Mouse (Mus musculus): ENCODE measurements around the gene Slc38a9.

The Slc38a9 gene

DNA sequence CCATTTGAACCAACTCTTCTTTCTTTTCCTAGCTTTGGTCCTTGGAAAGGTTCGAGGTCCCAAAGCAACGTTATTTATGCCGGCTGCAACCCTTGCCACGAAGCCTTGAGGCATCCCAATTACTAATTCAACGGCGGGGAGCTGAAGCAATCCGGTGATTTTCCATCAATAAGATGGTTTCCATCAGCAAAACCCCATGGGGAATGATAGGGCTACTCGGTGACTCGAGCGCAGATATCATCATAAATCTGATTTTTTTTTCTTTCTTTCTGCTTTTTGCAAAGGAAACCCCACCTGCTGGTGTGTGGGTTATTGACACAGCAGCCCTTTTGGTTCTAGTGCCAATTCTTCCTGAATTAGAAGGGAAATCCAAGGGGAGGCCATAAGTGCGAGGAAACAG lies 111.7 kb downstream of the Slc38a9 start:
- DNase-seq: no peak

GRCm38 (mm10) chr13:112772861-112773260 lies 112.3 kb downstream of the Slc38a9 start:
- DNase-seq: no peak

GRCm38 (mm10) chr13:112773991-112774675 lies 113.6 kb downstream of the Slc38a9 start:
- DNase-seq: no peak

DNA sequence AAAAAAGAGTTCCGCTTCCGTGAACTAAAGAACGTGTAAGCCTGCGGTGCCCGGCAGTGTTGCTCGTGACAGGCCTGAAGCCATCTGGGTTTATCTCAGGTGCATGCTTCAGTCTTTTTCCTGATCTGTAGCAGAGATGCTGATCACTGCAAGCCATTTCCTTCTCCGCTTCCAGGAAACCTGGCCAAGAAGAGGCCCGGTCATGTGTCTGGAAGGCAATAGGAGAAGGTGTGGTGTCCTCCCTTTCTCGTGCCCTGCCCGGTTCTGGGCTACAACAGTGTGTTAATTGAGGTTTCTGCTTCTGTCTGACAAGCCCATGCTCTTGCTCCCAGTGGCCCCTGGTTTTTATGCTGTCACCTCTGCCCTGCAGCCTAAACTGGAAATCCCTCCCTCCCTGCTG lies 115.3 kb downstream of the Slc38a9 start:
- DNase-seq: no peak

GRCm38 (mm10) chr13:112778407-112778806 lies 117.9 kb downstream of the Slc38a9 start:
- no peak for DNase-seq

DNA sequence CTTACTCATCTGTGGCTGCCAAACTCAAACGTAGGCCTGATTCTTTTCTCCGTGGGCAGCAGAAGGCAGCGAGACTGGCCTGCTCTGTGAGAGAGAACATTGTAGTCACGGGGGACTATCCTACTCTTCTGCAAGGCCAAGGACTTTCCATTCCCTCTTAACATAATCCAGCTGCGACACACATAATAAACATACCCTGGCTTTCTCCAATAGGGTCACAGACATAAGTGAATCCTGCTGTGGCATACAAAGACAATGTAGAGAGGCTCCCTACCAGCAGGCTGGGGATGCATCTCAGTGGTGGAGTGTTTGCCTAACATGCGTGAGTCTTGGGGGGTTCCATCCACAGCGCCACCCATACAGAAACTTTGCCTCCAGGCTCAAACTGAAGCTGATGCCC lies 124.8 kb downstream of the Slc38a9 start:
- no peak for DNase-seq

DNA sequence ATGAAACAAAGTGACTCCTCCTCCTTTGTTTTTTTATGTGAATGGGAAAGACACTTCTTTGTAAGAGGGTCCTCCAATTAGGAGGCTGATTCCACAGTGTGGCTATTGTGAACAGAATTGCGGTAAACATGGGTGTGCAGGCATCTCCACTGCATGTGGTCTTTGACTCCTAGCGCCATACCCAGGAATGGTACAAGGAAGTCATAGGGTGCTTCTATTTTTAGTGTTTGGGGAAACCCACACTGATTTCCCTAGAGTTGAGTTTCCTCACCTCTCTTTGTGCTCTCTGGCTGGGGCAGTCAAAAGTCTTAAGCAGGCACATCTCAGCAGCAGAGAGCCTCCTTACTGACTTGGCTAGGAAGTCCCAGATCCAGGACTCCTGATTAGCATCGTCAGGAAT lies 125.6 kb downstream of the Slc38a9 start:
- no peak for DNase-seq

- DNase-seq: no peak
Measured at GRCm38 (mm10) chr13:112786942-112787533, 126.5 kb downstream of the Slc38a9 start.
